Mouse (Mus musculus): ENCODE results near the gene Sh2d3c.

Gene Sh2d3c

DNA sequence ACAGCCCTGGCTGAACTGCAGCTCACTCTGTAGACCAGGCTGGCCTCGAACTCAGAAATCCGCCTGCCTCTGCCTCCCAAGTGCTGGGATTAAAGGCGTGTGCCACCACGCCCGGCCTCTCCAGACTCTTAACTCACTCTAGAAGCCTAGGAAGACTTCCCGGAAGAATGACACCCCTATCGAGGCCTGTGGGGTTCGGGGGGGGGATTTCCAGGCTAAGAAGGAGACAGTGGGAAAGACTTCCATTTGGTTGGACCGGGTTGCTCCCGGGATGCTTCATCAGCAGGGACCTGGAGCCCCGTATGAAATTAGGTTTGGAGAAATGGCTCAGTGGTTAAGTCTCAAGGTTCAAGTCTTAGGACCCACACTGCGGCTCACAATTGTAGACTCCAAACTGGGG lies 26.2 kb upstream of the Sh2d3c start:
- no peak for DNase-seq (ENCODE audit: low read depth, low spot score)

DNA sequence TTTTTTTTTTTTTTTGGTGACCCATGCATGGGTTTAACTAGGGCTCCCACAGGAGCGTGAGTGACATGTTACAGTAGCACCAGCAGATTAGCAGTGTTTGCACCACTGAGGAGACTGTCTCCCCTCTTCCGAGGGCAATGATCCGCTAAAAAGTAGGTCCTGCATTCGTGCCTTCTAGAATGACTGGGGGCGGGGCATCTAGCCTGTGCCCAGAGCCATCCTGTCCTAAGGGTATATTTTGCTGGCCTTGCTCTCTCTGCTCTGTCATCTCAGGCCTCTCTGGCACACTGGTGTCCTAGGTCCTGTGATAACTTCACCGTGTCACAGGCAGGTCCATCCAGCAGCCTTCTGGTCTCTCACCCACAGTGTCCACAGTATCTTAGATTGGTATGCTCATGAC lies 21.2 kb upstream of the Sh2d3c start:
- no peak for DNase-seq (ENCODE audit: low read depth, low spot score)

DNA sequence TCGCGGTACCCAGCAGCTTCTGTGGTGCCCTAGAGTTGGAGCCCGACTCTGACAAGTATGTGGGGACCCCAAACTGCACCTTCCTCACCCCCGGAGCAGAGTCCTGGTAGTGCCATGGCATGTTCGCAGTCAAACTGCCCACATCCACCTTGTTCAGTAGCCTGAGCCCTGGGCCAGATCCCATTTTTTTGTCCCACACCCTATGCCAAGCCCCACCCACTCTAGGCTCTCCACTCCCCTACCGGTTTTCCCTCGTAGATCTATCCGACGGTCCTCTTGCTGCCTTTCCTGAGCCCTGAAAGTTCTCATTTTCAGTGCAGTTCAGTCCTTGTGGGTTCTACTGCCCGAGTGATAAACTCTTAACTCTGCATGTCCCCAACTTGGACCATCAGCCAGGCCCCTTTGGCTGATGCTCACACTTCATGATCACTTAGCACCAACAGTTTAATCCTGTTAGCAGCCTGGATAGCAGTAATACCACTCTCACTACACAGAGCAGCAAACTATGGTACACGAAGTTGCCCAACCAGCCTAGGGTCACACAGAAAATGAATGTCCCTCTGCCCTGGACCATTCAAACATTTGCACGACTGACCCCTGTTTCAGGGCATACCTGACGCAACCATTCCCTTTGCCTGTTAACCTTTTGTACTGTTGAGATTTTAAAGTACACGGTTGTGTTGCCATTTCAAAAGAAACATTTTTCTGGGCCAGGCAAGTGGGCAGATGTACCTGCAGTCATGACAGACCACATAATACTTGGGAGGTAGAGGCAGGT lies 19.7 kb upstream of the Sh2d3c start:
- no peak for DNase-seq (ENCODE audit: low read depth, low spot score)

DNA sequence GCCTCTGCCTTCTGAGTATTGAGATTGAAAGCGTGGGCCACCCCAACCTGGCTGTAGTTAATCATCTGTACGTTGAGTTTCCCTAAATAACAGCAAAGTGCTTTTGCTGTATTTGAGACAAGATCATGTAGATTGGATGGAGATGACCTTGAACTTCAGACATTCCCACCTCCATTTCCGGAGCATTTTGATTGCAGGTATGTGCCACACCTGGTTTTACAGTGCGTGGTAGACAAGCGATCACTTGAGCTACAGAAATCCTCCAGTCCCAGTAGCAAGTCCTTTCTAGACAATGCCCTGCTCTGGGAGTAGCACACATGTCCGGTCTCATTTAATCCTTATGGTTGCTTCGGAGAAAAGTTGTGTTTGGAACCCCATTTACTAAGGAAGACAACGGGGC lies 17.8 kb upstream of the Sh2d3c start:
- no peak for DNase-seq (ENCODE audit: low read depth, low spot score)

DNA sequence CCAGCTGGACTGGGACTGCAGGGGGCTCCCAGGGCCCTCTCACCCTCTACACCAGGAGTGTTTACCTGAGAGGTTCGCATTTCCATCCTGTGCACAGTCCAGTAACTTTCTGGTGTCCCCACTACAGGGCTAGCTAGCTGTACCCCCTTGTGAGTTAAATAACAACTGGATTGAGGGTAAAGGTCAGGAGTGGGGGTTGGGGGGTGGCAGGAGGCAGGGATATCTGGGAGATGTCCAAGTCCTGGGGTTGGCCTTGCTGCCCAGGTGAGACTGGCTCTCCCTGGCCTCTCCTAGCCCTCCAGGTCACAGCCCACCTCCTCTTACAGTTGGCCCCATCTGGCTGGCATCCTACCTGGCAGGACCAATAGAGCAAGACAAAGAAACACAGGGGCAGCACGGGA lies 16.8 kb upstream of the Sh2d3c start, which contains the start of gene Fpgs:
Gene Fpgs (minus strand): TSS at position 125 of the 401 bp plus-strand sequence.
- no peak for DNase-seq (ENCODE audit: low read depth, low spot score)

DNA sequence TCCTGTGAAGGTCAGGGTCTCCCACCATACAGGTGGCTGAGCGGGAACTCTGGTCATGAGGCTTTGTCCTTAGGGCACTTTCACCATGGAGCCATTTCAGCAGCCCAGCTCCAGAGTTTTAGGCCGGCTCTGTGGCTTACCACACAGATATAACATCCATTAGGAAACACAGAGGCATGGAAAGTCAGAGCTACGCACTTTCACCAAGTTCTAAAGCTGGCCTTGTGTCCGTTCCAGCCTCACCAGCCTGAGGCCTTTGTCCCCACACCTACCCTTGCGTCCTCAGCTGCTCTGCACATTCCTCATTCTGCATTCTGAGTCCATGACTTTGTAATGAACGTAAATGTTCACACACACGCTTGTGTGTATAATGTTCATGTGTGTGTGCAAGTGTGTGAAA lies 15.8 kb upstream of the Sh2d3c start:
- DNase-seq (ENCODE audit: low read depth, low spot score): no peak

DNA sequence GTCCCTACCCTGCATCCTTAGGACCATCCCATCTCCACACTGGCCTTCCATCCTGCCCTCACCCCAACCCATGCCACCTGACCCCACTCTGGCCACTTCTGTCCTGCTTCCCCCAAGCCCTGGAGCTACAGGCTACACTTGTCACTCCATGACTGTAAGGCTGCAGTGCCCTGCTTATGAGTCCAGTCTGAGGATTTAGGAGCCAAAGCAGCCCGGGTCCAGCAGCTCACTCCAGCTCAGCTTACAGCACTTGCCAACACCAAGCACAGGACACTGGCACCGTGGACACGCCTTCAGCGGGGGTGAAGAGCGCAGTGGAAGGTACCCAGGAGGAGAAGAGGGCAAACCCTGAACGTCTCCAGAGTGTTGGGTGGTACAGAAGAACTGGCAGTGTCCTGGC lies 13.9 kb upstream of the Sh2d3c start:
- DNase-seq (ENCODE audit: low read depth, low spot score): no peak

DNA sequence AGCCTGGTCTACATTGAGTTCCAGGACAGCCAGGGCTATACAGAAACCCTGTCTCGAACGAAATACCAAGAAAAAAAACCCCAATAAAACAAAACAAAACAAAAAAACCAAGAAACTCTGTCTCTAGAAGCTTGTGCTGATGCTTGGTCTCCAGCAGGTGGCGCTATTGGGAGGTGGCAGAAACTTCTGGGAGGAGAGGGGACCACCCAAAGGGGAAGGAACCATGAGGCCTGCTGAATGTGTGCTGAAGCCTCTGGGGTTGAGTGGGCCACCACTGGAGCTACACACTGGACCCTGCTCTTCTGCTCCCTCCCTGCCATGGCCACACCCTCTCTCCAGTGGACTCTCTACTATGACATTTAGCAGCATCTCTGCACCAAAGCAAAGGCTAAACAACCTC lies 12.2 kb upstream of the Sh2d3c start:
- DNase-seq (ENCODE audit: low read depth, low spot score): peak; percentile 79

DNA sequence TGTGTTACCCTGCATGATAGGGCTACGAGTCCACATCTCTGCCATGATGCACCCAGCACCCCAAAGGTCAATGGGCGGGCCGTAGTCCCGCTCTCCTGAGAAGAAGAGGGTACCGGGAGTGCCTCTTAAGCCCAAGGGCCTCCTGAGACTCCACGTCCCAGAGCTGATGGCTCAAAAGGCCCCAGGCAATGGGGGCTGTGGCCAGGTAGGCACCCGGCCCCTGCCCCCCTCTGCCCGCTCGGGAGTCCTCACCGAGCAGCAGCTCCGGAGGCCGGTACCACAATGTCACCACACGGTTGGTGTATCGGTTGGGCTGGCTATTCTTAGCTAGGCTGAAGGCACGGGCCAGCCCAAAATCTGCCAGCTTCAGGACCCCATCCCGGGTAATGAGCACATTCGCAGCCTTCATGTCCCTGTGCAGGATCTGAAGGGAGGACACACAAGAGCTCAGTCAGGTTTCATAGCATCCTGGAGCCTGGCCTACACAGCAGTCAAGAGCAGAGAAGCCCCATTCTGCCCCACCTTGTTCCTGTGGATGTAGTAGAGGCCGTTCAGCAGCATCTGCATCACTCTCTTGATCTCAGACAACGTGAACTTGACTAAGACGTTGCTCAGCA lies 11.2 kb upstream of the Sh2d3c start:
- no peak for DNase-seq (ENCODE audit: low read depth, low spot score)

DNA sequence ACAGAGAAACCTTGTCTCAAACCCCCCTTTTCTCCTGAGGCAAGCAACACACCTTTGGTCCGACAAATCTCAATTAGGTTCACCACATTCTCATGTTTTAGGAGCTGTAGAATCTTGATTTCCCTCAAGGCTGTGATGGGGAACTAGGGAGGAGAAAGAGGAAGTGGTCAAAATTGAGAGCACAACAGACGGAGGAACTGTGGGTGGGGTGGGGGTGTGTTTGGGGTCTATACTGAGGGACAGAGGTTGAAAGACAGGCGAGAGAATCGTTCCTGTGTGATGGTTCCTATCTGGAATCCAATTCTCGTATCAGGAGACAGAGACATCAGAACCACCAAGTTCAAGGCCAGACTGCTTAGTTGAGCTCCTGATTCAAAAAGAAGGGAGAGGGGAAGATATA lies 10.4 kb upstream of the Sh2d3c start:
- no peak for DNase-seq (ENCODE audit: low read depth, low spot score)

DNA sequence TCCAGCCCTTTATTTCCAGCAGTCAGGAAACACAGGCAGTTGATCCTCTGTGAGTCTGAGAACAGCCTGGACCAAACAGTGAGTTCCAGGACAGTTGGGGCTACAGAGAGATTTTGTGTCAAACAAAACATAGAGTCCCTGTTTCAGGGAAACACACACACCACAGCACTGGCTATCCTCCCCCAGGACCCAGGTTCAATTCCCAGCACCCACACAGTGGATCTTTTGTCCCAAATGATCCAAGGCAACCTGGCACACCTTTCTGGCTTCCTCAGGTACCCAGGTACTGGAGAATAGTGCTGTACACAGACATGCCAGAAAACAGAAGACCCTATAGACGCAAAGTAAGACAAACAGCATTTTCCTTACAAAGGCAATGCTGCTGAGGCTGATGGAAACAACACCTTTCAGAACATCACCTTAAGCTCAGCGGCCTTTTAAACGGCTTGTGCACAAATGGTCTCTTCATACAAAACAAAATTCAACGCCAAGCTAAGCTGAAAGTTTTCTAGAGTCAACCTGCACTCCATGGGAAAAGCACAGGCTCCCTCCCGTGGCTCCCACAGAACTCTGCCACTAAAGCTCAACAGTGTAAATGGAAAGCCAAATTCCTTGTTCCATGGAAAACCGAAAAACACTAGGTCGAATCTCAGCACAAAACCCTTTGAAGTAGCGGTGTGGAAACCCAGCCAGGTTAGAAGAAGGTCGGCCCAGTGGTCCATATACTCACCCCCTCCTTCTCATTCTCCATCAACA lies 9.4 kb upstream of the Sh2d3c start:
- peak; percentile 50 for DNase-seq (ENCODE audit: low read depth, low spot score)

DNA sequence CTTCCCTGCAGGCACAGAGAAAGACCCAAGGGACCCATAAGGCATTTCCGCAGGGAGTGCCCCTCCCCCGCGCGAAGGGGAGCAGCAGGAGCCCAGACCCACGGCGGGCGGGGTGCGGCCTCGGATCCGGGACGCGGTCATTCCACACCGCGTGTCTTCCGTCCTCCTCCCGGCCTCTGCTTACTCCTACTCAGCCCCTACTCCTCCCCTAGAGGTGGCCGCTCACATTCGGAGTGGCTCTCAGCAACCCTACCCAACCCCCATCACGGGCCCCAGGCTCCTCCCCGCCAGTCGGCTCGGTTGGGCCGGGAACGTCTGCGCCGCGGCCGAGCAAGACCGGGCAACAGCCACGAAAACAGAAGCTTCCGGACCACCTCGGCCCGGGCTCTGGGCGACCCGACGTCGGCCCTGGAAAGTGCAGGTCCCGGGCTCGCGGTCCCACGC lies 8.7 kb upstream of the Sh2d3c start:
- peak; percentile 81 for DNase-seq (ENCODE audit: low read depth, low spot score)

DNA sequence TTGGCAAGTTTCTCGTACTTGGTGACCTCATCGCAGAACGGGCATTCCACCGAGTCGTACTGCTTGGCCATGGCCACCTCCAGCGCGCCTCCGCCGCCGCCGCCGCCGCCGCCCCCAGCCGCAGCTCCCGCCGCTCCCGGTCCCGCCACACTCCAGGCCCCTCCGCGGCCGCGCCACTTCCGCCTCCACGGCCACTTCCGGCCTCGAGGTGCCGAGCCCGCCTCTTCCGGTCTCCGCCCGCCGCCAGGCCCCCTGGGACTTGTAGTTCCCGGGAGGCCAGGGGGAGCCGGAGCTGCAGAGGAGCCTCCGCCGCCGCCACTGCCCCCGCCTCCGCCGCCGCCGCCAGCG lies 8.3 kb upstream of the Sh2d3c start:
- peak; percentile 87 for DNase-seq (ENCODE audit: low read depth, low spot score)

DNA sequence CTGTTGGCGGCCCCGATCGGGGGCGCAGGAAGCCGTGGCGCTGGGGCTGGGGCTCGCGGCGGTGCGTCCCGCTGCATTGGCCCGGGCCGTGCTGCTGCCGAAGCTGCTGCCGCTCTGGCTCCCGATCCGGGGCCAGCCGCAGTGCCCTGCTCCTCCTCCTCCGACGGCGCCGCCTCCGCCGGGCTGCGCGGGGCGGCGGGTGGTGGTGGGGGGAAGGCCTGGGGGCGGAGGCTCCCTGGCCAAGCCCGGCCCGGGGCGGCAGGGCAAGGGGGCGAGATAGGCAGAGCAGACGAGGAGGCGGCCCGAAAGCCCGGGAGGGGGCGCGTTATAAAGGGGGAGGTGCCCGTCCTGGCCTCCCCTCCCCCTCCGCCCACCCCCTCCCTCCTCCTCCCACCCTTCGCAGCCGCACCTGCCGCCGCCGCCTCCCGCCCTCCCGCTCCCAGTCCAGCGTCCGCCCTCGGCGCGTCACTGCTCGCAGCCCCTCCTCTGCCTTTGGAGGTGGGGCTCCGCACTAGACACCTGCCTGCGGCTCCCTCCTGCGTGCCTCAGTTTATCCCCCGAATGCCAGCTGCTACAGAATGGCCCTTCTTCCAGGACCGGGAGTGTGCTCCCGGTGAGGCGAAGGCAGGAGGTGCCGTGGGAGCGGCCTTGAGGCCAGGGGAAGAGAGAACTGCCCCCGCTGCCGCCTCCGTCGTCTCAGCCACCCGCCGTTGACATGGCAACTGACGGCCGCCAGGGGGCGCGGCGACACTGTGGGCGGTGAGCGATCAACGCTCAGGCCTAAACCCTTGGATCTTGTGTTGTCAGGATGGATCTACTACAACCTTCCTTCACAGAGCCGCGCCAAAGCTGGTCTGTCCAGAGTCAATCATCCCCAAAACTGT lies 7.7 kb upstream of the Sh2d3c start, which contains the start of gene Cdk9:
Gene Cdk9 (minus strand): TSS at position 143 of the 884 bp plus-strand sequence.
- peak; percentile 92 for DNase-seq (ENCODE audit: low read depth, low spot score)

DNA sequence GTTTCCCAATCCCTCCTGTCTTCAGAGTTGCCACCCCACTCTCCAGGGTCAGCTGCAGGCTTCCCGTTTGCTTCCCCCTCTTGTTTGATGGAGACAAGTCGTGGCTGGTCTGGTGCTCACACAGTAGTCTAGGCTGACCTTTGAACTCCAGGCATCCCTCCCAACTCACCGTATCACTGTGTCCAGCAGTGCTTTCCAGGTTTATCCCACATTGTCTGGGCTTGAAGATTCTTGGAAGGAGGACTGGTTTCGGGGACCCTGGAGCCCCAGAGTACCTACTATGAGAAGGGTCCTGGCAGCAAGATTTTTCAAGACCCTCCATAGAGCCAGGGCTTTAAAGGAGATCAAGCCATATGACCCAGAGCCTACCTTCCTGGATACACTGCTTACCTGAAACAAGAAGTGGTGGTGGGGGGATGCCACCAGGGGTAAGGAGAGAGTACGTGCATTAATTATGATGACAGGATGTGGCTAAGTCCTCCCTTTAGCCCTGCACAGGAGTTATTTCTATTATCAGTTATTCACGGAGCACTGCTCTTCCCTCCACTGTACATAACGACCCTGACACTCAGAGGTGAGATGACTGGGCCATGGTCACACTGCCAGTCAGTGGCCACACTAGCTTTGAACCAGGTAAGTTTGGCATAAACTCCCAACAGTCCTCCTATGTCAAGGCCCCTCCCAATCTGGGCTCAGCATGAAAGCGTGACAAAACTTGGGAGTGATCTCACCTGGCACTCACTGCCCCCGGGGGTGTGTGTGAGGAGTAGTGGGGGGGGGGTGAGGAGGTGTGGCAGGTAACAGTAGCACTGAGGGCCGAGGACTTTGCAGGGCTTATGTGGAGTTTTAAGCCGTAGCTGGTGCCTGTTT lies 6.5 kb upstream of the Sh2d3c start:
- DNase-seq (ENCODE audit: low read depth, low spot score): no peak

DNA sequence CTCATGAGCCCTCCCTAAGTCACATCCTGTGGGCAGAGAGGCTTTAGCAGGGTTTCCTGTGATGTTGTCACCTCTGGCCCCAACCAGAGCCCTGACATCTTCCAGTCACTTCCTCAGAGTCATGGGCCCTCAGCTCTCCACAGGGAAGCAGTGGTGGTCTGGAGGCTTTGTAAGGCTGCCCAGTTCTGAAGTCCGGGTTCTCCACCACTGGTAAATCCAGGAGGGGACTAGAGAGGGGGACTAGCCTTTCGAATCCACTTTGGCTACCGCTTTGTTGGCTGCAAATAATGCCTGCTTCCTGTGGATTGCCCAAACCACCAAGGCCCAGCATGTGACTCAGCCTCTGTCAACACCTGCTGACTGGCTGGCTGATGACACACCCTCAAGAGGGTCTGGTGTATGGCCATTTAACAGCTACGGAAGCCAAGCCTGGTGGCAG lies 5.8 kb upstream of the Sh2d3c start:
- peak; percentile 88 for DNase-seq (ENCODE audit: low read depth, low spot score)

DNA sequence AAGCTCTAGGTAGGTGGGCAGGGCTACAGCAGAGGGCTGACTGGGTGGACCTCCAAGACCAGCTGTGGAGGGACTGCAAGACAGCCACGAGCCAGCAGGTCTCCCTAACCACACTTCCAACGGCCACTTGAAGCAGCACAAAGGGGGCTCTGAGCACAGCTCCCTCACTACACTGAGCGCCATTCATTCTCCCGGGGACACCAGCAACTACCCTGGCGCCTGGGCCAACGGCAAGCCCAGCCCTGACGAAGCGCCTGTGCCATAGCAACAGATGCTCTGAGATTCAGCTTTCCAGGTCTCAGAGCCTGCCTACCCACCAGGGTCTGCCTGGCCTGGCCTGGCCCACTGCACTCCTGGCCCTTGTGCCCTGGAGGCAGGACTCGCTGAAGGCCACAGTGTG lies 2.1 kb upstream of the Sh2d3c start:
- DNase-seq (ENCODE audit: low read depth, low spot score): no peak

DNA sequence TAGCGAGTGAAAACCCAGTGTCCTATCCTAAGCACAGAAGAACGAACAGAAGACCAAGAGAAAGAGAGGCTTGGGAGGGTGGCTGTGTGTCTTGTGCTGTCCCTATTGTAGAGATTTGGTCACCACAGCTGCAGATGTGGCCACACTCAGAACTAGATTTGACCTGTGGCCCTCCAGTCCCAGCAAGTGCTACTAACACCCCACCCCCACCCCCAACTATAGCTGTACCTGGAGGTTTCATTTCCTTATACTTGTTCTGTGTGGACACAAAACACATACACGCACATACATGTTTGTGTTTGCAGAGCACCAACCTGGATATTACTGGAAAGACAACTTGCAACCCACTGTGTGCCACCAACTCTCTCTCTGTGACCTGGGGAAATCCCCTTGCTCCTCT lies 802 bp upstream of the Sh2d3c start:
- no peak for DNase-seq (ENCODE audit: low read depth, low spot score)

DNA sequence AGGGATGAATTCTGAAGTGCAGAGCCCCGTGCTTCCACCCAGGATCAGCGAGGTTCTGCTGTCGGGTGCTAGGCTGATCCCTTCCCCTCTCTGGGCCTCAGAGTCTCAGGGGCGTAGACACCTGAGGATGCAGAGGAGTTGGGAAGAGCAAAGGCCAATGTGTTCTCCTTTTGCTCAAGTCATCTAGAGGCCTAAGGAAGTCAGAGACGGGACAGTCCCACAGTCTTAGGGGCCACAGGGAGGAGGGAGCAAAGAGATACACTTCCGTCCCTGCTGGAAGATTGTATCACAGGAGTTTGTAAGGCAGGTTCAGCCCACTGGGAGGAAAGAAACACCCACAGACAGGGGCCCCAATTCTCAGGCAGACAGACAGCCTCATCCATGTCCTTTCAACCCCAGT lies 1.2 kb downstream of the Sh2d3c start:
- DNase-seq (ENCODE audit: low read depth, low spot score): no peak

DNA sequence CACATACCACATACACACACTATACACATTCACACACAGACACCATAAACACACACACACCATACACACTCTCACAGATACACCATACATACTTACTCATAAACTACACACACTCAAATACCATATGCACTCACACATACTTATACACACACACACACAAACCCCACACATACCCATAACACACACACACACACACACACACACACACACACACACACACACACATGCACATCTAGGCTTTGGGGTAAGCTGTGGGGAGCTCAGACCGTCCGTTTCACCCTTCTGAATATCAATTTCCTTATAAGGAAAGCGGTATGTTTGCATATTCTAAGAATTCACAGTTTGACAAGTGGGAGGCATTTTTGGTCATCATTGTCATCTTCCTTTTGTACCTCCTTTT lies 1.7 kb downstream of the Sh2d3c start:
- no peak for DNase-seq (ENCODE audit: low read depth, low spot score)

DNA sequence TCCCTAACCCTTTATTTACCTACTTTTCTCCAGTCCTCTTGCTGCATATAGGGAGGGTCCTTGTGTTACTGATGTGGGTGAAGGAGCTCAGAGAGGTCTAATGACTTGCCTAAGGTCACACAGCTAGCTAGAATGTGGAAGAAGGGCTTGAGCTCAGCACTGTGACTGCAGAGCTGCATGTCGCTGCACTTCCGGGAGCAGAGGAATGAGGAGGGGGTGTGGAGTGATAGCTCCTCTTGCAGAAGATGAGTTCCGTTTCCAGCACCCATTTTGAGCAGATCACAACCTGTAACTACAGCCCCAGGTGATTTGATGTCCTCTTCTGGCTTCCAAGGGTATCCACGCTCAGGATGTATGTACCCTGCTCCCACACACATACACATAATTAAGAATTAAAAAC lies 3.3 kb downstream of the Sh2d3c start:
- no peak for DNase-seq (ENCODE audit: low read depth, low spot score)
